Mouse (Mus musculus) B cell, adult 2 months (primary cell): Measurements from ENCODE around the gene Dbp.

Experiments used
- DNase-seq, 2 experiments: peaks; one replicate each; pipeline ENCODE4 v3.0.0; 2022

The Dbp gene

DNA sequence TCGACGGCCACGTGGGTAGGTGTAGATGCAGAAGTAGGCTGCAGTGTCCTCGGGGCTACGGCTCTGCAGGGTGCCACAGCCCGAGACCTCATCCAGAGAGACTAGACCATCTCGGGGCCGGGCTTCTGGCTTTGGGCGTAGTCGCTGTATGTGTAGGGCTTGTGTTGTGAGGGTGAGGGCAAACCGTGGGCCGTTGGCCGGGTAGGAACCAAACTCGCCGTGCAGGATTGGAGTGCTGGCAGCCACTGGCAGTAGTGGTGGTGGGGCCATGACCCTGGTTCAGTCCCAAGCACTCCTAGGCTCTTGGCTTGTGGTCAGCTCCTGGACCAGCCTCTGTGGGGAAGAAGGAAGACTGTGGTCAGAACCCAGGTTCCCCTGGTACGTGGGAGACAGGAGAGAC lies 8.5 kb downstream of the Dbp start:
- no peak for DNase-seq

DNA sequence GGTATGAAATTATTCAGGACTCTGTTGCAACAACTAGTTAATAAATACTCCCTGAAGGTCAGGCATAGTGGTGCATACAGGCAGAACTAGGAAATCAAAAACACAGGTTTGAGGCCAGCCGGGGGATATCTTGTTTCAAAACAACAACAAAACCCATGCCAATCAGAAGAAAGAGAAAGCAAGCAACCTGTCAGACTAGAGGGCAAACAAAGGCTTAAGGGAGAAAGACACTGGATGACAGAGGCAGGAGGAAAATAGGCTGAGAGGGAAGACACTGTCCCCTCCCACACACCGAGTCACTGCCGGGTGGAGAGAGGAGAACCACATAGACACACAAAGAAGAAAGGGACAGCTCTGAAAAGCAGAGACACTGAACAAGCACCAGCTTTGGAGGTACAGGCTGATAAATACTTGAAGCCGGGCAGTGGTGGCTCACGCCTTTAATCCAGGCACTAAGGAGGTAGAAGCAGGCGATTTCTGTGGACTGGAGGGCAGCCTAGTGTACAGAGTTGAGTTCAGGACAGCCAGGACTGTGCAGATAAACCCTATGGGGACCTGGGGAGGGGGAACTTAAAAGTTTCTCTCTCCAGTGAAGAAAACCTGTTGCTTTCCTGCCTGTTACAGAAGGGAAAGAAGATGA lies 9.1 kb downstream of the Dbp start:
- no peak for DNase-seq

DNA sequence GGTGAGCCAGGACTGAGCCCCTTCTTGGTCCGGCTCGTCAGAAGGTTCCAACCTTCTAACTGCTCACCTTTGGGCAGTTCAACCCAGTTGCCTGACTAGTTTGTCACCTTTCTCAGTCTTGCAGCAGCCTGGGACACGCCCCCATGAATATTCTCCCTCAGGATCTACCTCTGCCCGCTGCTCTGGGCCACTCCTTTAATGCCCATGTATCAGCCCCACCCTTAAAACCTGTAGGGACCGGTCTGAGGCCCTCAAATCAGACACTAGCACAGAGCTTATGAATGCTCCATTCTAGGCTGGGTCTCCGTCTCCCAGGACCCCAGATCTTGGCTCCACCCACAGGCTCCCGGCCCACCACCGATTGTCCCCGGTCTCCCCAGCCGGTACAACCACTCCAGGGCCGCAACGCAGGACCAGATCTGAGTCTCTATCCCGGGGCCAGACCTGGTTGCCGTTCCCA lies 9.8 kb downstream of the Dbp start:
- DNase-seq, result no peak

DNA sequence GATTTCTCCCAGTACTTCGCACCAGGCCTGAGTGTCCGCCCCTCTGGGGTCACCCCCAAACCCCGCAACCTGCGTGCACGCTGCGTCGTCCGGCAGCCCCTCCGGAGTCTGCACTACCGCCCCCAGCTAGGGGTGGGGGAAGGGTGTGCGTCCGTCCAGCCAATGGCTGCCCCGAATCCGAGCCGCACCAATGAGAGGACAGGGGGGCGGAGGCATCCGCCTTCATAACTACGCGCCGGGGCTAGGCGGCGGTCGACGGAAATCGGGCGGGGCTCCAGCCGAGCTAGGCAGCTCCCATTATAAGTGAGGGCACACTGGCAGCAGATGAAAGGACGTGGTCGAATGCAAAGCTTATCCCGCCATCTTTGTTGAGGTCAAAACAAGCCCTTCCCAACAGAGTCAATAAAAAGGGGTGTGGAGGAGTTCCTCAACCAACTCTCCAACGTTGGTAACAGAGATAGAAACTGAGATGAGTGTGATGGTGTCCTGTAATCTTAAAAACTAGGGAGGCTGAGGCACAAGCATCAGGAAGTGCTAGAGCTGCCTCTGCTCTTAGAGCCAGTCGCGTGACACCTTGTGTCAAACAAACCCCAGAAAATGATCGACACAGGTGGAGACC lies 10.3 kb downstream of the Dbp start, which contains the start of gene Rpl18:
Rpl18 (plus strand) TSS at position 368 of the 619 bp plus-strand sequence.
- peak; percentile 95 to 96 for DNase-seq

DNA sequence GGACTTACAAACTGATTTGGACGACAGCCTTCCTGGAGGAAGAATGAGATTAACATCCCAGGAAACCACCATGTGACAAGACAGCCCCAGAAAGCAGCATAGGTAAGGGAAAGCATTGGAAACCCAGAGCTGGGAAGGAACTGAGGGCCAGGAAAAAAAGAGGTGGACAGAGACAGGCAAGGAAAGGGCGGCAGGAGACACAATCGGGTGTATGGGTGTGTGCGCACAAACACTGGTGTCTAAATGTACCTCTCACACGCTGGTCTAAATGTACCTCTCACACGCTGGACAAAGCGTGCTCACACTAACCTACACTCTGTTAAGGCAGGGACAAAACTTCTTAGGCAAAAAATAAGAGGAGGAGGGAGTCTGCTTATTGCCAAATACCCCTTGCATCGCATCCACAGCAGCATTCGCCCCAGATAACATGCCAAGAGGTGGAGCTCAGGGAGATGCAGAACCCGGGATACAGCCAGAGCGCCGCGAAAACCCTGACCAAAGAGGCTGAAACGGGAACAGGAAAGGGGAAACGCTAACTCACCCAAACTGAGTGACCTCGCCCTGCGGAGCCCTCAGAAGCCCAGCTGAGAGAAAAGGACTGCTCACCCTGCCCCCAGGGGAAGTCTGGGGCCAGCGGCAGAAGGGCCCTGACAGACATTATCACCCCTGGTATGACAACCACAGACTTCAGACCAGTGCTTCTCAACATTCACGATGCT lies 11.0 kb downstream of the Dbp start:
- DNase-seq, result no peak

DNA sequence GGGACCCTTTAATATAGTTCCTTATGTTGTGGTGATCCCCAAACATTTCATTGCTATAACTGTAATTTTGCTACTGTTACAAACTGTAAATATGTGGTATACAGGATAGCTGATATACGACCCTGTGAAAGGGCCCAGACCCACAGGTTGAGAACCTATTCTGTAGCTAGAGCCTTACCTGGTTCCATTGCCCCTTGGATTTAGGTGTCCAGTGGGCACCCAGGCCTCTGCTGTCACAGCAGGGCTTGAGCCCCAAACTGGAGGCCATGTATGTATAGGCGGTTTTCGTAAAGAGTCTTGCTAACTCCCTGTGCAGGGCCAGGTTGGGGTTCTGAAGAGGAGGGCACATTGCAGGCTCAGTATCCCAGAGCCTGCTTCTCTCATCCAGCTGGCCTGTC lies 11.6 kb downstream of the Dbp start:
- DNase-seq, result no peak

DNA sequence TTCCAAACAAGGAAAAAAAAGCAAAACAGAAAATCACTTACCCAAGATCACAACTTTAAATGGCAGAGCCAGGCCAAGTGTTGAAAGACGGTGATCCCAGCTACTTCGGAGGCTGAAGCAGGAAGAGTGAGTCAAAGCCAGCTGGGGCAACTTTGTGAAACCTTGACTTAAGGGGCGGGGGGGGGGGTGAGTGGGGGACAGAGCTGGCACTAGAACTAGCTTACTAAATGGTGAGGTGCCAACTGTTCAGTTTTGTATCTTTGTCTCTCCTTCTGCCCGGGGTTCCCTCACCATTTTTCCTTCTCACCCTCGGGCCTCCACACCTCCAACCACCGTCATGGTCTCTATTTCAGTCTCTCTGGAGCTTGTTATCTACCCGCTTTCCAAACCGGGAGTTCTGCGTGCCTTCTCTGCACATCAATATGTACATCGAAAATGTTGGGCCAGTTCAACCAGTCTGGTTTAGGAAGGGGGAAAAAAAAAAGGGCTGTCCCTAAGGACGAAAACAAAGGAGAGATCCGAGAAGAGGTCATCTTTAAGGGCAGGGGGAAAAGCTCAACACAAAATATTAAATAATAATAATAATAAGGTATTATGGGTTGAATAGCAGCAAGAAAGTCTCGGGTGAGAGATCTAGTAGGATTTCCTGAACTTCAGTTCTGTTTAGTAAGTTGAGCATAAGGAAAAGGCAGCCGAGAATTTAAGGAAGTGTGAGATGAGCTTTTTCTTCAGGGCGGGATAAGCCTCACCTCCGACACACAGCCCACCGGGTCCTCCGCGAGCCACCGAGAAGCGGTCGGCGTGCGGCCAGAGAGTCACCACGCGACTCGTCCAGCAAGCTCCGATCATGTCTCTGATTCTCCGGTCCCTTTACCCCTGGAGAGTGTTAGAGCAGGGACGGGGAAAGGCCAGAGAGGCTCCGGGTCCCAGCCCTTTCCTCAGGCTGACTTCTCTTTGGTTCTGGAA lies 12.3 kb downstream of the Dbp start:
- no peak for DNase-seq

DNA sequence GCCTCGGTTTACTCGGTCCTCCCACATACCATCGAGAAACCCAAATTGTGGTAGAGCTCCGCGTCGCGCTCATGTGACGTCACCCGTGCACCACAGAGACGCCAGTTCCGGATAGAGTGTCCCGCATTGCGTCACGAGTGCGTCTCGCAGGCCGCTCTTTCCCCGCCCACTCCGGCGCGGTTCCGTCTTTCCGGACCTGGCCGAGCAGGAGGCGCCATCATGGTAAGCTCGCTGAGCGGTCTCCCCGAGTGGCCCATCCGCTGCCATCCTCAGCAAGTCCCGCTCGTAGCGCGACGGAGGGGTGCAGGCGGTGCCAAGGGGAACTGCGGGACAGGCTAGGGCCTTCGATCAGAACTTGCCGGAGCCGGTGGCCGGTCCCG lies 13.0 kb downstream of the Dbp start, which contains the start of gene Sphk2:
Sphk2 (minus strand) TSS at position 85 of the 380 bp plus-strand sequence.
- peak; percentile 99 for DNase-seq

DNA sequence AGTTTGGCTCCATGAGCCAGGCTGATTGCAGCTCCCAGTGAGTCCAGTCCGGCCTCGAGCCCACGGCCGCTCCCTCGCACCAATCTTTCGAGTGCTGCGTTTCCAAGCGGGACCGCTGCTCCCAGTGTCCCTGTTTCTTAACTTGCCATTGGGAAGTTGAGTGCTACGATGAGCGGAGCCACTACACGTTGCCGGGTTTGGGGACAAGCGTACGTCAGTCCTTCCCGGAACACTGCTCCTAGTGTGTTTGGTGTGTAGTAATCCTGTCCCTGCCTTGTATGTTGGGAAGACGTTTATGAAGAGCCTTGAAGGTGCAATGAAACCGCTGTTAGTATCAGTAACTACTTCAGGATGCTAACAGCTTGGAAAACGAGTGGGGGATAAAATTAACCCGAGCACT lies 13.4 kb downstream of the Dbp start:
- no peak for DNase-seq

DNA sequence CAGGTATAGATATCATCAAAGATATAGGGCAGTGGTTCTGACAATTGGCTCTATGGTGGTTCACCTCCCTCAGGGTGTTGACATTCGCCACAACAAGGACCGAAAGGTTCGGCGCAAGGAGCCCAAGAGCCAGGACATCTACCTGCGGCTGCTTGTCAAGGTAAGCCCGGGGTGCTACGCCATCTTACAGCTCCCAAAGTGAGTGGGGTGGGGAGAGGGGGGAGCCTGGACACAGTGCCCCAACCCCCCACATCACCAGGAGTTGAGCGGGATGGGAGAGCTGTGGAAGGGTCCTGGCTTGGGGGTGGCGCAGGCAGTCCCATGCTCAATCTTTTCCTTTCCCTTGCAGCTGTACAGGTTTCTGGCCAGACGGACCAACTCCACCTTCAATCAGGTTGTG lies 14.3 kb downstream of the Dbp start:
- DNase-seq, result no peak

DNA sequence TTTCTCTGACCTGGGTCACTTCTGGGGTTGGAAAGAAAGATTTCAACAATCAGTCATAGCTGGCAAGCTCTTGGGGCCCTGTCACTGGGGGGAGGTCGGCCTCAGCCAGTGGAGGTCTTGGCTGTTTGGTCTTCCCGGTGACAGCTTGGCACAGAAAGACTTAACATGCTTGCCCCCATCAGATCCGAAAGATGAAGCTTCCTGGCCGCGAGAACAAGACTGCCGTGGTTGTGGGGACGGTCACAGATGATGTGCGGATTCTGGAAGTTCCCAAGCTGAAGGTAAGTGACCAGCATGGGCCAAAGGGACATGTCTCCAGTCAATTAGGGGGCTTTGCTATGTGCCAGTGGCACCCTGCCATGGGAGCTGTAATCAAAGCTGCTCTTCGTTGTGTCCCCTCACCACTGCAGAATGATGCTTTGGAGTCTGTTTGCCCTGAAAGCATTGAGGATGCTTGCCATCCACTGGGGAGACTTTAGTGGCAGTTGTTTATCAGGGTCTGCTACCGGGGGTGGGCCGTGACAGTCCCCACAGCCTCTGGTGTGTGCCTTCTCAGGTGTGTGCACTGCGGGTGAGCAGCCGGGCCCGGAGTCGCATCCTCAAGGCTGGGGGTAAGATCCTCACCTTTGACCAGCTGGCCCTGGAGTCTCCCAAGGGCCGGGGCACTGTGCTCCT lies 15.0 kb downstream of the Dbp start:
- no peak for DNase-seq

DNA sequence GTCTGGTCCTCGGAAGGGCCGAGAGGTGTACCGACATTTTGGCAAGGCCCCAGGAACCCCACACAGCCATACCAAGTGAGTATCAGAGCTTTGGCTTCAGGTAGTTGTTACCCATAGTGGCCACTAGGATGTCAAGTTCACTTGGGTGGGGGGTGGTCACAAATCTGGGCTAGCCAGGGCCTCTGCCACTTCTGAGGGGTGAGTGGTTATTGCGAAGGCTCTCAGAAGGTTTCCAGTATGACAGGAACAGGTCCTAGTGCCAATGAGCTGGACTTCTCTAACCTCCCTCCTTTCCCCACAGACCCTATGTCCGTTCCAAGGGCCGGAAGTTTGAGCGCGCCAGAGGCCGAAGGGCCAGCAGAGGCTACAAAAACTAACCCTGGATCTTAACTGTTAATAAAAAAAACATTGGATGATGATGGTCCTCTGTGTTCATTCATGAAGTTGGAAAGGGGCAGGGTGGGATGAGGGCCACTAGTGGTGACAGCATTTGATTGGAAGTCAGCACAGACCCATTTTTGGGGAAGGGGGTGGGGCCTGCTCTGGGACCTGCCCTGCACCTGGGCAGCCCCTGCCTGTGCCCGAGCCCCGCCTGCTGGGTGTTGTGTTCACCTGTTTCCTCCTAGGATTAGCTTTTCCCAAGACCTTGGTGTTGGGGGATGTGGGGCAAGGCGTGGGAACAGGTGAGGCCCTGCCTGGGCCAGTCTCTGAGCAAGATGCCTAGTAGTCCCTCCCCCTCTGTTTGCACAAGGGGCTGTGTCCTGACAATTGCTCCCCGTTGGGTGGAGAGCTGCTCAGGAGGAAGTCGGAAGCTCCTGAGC lies 15.7 kb downstream of the Dbp start, which contains the start of gene Fam83e:
Fam83e (plus strand) TSS at position 800 of the 821 bp plus-strand sequence.
- no peak for DNase-seq

DNA sequence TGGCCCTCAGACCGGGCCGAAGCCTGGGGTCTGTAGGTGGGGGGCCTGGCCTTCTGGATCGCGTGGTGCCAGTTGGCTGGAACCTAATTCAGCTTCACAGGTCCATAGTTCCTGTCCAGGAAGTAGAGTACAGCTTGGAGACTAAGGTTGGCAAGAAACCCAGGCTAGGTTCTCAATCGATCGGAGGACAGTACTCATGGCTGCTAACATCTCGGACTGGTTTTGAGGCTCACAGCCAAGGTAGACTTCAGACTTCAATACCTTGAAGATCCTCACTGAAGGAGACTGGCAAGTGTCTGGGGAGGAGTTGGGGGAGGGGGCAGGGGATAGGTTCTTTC lies 16.3 kb downstream of the Dbp start:
- no peak for DNase-seq

DNA sequence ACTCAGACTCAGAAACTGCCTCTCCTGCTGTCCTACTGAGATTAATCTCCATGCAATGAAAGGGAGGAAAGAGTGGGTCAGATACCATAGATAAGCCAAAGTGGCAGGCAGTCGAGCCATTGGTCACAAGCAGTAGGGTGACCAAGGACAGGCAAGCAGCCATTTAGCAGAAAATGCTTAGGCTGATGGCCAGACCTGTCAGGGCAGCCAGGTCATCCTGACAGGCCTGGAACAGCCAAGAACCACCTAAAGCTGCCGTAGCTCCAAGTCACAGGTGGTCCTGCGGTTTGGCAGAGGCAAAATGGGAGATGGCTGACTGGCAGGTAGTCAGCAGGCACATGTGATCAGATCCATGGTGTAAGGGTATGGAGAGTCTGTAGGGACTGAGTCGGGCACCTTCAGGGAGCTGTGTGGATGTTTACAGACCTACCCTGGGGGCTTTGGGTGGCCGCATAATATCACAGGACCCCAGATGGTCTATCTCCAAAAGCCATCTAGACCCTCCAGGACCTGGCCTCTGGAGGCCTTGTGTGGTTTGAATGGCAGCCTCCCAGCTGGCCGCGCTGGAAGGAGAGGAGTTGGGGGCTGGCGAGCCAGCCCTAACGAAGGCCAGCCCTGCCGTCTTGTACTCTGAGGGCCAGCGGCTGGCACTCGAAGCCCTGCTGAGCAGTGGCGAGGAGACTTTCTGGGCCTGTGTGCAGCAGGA lies 16.9 kb downstream of the Dbp start:
- no peak for DNase-seq

DNA sequence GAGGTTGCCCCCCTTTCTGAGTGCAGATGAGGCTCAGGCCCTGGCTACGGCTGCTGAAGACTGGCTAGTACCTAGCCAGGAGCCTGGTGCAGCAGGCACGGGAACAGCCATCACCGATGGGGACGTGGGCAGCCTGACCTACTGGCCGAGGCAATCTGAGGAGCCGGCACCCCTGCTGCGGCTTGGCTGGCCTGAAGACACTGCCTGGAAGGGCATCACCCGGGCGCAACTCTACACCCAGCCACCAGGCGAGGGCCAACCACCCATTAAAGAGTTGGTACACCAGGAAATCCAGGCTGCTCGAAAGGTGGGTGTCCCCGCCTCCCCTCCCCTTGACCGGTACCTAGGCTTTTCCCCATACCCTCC lies 17.4 kb downstream of the Dbp start:
- DNase-seq, result no peak

DNA sequence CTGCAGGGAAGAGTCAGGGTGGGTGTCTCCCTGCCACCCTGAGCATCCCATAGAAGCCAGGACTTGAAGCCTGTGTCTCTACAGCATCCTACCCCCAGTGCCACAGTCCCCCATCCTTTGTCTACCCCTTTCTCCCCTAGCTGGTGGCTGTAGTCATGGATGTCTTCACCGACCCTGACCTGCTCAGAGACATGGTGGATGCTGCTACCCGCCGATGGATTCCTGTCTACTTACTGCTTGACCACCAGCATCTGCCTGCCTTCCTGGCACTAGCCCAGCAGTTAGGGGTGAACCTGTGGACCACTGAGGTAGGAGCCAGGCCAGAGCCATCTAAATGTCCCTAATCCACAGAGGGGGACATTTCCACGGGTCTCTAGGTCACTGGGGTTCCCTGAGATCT lies 18.4 kb downstream of the Dbp start:
- DNase-seq, result no peak

DNA sequence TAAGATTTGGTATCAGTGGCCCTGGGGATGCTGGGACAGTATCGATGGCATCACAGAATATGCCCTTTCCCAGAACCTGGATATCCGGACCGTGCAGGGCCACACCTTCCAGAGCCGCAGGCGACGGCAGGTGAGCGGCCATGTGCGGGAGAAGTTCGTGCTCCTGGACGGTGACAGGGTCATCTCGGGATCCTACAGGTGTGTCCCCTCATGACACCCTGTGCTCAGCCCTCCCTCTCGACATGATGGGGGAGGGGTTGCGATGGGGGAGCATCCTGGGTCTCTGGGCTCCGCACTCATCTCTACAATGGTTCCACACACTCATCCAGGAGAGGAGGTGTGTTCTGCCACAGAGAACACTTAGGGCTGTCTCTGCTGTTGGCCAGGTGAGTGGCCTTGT lies 18.9 kb downstream of the Dbp start:
- DNase-seq, result no peak

DNA sequence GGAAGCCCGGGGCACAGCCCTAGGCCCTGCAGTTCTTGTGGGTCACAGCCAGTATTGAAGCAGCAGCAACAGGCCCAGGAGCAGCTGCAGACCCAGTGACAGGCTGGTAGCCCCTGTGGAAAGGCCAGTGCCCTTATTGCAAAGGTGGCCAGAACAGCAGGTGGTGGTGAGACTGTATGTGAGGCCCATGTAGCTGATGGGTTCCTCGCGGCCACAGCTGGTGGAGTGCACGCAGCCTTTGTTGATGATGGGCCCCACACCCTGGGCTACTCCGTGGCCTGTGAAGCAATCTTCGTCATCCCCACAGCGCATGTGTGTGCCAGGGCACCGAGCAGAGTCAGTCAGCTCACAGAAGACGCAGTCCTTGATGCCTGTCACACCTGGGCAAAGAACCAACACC lies 20.3 kb downstream of the Dbp start:
- no peak for DNase-seq

DNA sequence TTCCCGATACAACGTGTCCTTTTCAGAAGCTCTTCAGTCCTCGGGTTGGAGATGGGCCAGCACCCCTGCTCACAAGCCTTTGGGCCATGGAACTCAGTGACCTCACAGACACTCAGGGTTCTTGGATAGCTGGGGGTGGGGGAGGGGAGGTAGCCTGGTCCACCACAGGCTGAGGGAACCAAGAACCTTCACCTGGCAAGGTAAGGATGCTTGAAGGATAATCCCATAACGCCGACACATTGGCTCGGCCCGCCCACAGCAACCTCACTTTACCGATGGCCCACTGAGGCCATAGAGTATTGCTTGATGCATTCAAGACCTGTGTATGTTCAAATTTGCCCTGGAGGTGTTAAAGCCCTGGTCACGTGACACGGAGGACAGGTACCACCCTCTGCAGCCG lies 20.8 kb downstream of the Dbp start, which contains the start of gene Spaca4:
Spaca4 (minus strand) TSS at position 101 of the 400 bp plus-strand sequence.
- DNase-seq, result no peak

DNA sequence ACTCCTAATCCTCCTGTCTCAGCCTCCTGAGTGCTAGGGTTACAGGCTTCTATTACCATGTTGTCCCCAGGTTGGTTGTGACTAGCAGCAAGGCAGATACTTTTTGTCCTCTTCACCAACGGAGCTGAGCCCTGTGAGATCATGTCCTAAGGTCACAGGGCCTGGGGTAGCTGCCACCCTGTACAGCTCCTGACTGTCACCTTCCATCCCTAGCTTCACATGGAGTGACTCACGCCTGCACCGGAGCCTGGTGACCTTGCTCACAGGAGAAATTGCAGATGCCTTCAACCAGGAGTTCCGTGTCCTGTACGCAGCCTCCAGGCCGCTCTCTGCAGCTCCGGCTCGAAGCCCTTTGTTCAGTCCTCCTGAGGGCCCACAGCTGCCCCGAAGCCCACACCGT lies 21.5 kb downstream of the Dbp start:
- no peak for DNase-seq

DNA sequence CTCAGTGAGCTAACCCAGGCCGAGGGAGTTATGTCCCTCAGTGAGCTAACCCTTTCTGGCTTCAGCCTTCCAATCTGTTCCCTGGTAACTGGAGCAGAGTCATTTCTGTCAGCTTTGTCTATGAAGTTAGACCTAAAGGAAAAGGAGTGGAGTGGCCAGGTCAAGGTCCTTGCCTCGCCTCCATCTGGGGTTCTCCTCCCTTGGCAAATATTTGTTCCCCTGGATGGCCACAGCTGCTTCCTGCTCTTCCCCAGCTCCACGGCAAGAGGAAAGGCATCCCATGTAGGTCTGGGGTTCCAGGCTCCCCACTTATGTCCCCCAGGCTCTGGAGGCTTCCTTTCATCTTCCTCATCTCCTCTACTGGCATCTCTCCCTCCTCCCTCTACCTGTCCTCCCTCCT lies 22.7 kb downstream of the Dbp start:
- DNase-seq, result no peak
